Mouse (Mus musculus) midbrain, embryonic 14.5 days (tissue): ENCODE results near the gene Wnt8b. TPM values are rescaled to one million over a fixed set of nuclear protein-coding genes. Genes with fewer than 3 reads are reported as not detected.

Experiments used
- ATAC-seq: fragments of 200-750 bp; cut with Nextera tagmentation; 2 replicates; pipeline ENCODE4 v1.8.0; 2017; ENCODE audit warnings: moderate number of reproducible peaks, moderate library complexity; ENCODE audit not compliant: low FRiP score, low TSS enrichment
- DNase-seq: peaks from one replicate; pipeline ENCODE4 v3.0.0-alpha.2; 2015
- H3K27ac ChIP-seq: fragments of 300-500 bp; sonication (generic); replicated peaks from 2 replicates; pipeline ENCODE4 v1.5.1; 2014; ENCODE audit warnings: mild to moderate bottlenecking, low read depth, low read length, moderate library complexity
- H3K27me3 ChIP-seq: fragments of 300-500 bp; sonication (generic); 2 replicates; pipeline ENCODE4 v1.6.1; 2014; ENCODE audit warnings: low read length, control low read depth, mixed read lengths; ENCODE audit not compliant: control insufficient read depth, insufficient read depth
- H3K36me3 ChIP-seq: fragments of 300-500 bp; sonication (generic); 2 replicates; pipeline ENCODE4 v1.6.1; 2014; ENCODE audit warnings: low read length, control low read depth; ENCODE audit not compliant: control insufficient read depth, insufficient read depth
- H3K4me1 ChIP-seq: fragments of 300-500 bp; sonication (generic); 2 replicates; pipeline ENCODE4 v1.6.1; 2014; ENCODE audit warnings: mild to moderate bottlenecking, antibody characterized with exemption, low read length, control low read depth; ENCODE audit not compliant: control insufficient read depth, insufficient read depth
- H3K4me2 ChIP-seq: fragments of 300-500 bp; sonication (generic); 2 replicates; pipeline ENCODE4 v1.6.1; 2014; ENCODE audit warnings: mild to moderate bottlenecking, low read length, moderate library complexity
- H3K4me3 ChIP-seq: fragments of 300-500 bp; sonication (generic); replicated peaks from 2 replicates; pipeline ENCODE4 v1.5.1; 2014; ENCODE audit warnings: low read depth, low read length
- H3K9ac ChIP-seq: fragments of 300-500 bp; sonication (generic); replicated peaks from 2 replicates; pipeline ENCODE4 v1.6.1; 2014; ENCODE audit warnings: mild to moderate bottlenecking, low read length, moderate library complexity
- H3K9me3 ChIP-seq: fragments of 300-500 bp; sonication (generic); 2 replicates; pipeline ENCODE4 v1.6.1; 2016; ENCODE audit warnings: low read length, control low read depth, mixed read lengths; ENCODE audit not compliant: control insufficient read depth
- WGBS: fragments of 180-500 bp; shearing (Covaris S2); extraction: QIAGEN DNeasy Blood & Tissue Kit; methylation state at CpG from one replicate; pipeline ENCODE4 v1.1.7; 2014; 5-methylcytosine and 5-hydroxymethylcytosine counted together
- polyA plus RNA-seq: library from polyadenylated mRNA; unstranded; fragments of >200 nt; fragmentation: Nextera tagmentation; extraction: Ambion mirVana; gene quantifications from 2 replicates; pipeline ENCODE4 v1.2.1, GENCODE M21; 2014

Wnt8b gene
- polyA plus RNA-seq, 1 experiment from 2014 or later, result 1.2 TPM

DNA sequence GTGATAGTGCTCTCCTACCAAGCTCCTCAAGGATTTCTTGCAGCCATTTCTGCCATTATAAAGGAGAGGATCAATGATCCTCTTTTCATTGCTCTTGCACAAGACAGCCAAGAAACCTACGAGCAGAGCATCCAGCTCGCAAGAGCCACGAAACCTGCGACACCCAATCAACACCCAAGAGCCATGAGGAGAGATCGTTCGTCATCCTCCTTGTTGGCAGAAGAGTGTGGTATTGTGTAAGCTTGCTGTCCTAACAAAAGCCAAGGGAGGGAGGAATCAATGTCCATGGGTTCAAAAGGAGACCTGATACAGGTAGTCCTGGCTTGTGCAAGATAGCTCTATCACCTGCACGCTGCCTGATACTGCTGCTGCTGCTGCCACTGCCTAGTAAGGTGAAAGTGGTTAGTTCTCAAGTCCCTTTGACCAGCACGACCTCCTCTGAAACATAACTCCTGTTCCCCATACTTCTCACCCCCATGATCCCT is 49.5 kb downstream of the Wnt8b start:
- Histone ChIP-seq H3K27me3 (peaks cover 27% of the 10 kb centered on the region), H3K4me1 (peaks cover 6% of the 10 kb centered on the region; the same call in 1 of the 2 replicates), H3K9me3 (0 out of 2 replicates have a peak, but pooled peaks cover 4% of the 10 kb centered on the region), H3K4me2 (no peak overlapping the region), H3K9ac (no peak overlapping the region), H3K27ac (no peak overlapping the region), H3K4me3 (no peak overlapping the region), H3K36me3 (0 out of 2 replicates have a peak, but pooled peaks cover under 1% of the 10 kb centered on the region)
- ATAC-seq, result no peak
- 90% methylated on average over 8 of the region's 8 CpGs for WGBS
- DNase-seq, result no peak

- H3K27ac ChIP-seq, result no peak overlapping the region
- no peak overlapping the region for H3K9ac ChIP-seq
- no peak overlapping the region for H3K4me2 ChIP-seq
- H3K4me3 ChIP-seq, result no peak overlapping the region
- H3K36me3 ChIP-seq, result peaks cover 16% of the 10 kb centered on the region
- peaks cover 6% of the 10 kb centered on the region; the same call in 1 of the 2 replicates for H3K4me1 ChIP-seq
- no peak for DNase-seq
- peaks cover 27% of the 10 kb centered on the region for H3K27me3 ChIP-seq
- 0 out of 2 replicates have a peak, but pooled peaks cover 4% of the 10 kb centered on the region for H3K9me3 ChIP-seq
- WGBS, result 59% methylated on average over 10 of the region's 10 CpGs
- no peak for ATAC-seq
Observed at GRCm38 (mm10) chr19:44544372-44544771, 51.1 kb downstream of the Wnt8b start.

DNA sequence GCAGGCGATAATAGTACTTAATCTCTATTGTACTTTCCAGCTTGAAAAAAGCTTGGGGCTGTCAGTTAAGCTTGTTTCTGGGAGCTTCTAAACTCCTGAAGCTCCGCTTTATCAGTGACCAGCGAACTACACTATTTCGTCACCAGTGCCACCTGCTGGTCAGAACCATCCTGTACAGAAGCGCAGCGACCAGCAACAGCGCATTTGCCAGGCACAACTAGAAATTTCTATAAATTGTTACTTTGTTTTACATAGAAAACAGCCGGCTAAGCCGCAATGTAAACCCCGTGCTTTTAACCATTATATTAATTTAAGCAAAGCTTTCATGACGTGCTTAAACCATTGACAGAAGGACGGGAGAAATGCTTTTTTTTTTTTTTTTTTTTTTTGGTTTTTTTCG is 51.5 kb downstream of the Wnt8b start:
- H3K36me3 ChIP-seq, result peaks cover 20% of the 10 kb centered on the region
- no peak overlapping the region for H3K27ac ChIP-seq
- peak overlapping the region; percentile 40; the same call in 1 of the 2 replicates for H3K4me3 ChIP-seq
- 0 out of 2 replicates have a peak, but pooled peaks cover 4% of the 10 kb centered on the region for H3K9me3 ChIP-seq
- peak; percentile 93 for DNase-seq
- no peak; the same call in 1 of the 2 replicates for ATAC-seq
- WGBS, result 2% methylated on average over 13 of the region's 13 CpGs
- H3K9ac ChIP-seq, result no peak overlapping the region
- peak overlapping the region; percentile 61 for H3K4me2 ChIP-seq
- peaks cover 6% of the 10 kb centered on the region; the same call in 1 of the 2 replicates for H3K4me1 ChIP-seq
- peaks cover 27% of the 10 kb centered on the region for H3K27me3 ChIP-seq

DNA sequence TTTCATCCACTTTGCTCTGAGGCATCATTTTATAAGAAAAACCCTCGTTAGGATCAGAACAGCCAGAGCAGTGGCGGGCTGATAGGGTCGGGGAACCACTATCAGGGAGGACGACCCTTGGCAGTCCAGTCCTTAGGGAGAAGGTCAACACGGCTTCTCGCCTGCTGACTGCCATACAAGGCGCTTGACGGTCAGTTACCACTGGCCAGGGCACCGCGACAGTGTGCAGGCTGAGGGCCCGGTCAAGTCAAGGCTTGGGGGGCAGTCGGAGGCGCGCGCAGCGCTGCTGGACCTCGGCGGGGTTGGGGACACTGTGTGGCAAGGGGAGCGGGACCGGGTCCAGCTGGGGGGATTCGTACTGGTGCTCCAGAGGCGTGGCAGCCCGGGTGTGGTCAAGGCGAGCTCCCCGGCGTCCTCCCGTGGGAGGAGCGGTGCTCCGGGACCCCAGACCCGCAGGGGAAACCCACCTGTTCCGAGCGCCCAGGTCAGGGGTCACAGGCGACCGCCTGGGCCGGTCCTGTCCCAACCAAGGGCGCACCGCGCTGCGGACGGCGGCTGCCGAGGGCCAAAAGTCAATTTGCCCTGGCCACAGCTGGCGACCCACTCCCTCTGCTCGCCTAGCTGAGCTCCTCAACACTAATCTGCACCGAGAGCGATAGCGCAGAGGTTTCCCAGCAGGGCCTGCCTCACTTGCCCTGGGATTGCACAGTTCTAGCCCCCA is 52.2 kb downstream of the Wnt8b start, which contains the start of gene Sec31b:
Gene Sec31b (minus strand): TSS at position 544 of the 721 bp plus-strand sequence.
- peaks cover 6% of the 10 kb centered on the region; the same call in 1 of the 2 replicates for H3K4me1 ChIP-seq
- no peak within 1 kb of the TSS for H3K27ac ChIP-seq
- WGBS, result 1% methylated on average over 47 of the region's 47 CpGs
- H3K27me3 ChIP-seq, result peaks cover 27% of the 10 kb centered on the region
- H3K9ac ChIP-seq, result peak within 1 kb of the TSS; percentile 45
- H3K36me3 ChIP-seq, result peaks cover 27% of the 10 kb centered on the region
- peak within 1 kb of the TSS; percentile 61 for H3K4me2 ChIP-seq
- DNase-seq (peak; percentile 27), ATAC-seq (no peak)
- H3K4me3 ChIP-seq, result peak within 1 kb of the TSS; percentile 40
- H3K9me3 ChIP-seq, result 0 out of 2 replicates have a peak, but pooled peaks cover 4% of the 10 kb centered on the region

DNA sequence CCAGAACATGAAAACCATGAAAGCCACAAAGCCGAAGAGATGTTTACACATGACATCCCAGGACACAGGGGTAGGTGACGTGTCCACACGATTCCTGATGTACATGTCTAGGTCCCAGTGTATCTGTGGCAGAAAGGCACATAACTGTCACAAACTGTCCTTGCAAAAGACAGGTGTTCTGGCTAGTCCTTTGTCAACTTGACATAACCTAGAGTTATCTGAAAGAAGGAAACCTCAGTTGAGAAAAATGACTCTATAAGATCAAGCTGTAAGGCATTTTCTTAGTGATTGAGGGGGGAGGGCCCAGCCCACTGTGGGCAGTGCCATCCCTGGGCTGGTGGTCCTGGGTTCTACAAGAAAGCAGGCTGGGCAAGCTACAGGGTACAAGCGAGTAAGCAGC is 59.5 kb downstream of the Wnt8b start, which contains the start of gene Gm20538:
Gene Gm20538 (minus strand): TSS at position 101 of the 400 bp plus-strand sequence.
- Histone ChIP-seq H3K4me3 (no peak within 1 kb of the TSS), H3K36me3 (peaks cover 59% of the 10 kb centered on the region), H3K4me2 (peak within 1 kb of the TSS; percentile 62; the same call in 1 of the 2 replicates), H3K27ac (no peak within 1 kb of the TSS), H3K9ac (no peak within 1 kb of the TSS), H3K27me3 (no peaks in the 10 kb centered on the region), H3K4me1 (peaks cover 7% of the 10 kb centered on the region; the same call in 1 of the 2 replicates), H3K9me3 (no peaks in the 10 kb centered on the region)
- DNase-seq (no peak), ATAC-seq (no peak)
- WGBS, result 98% methylated on average over 4 of the region's 4 CpGs

- Histone ChIP-seq H3K27ac (no peak overlapping the region), H3K9ac (no peak overlapping the region), H3K27me3 (no peaks in the 10 kb centered on the region), H3K9me3 (no peaks in the 10 kb centered on the region), H3K4me2 (0 out of 2 replicates have a peak overlapping the region, but pooled peaks have one; percentile 62), H3K4me1 (peaks cover 7% of the 10 kb centered on the region; the same call in 1 of the 2 replicates), H3K36me3 (peaks cover 53% of the 10 kb centered on the region), H3K4me3 (no peak overlapping the region)
- DNase-seq (no peak), ATAC-seq (no peak)
- 95% methylated on average over 4 of the region's 4 CpGs for WGBS
Observed at GRCm38 (mm10) chr19:44553286-44553685, 60.0 kb downstream of the Wnt8b start.

- ATAC-seq (no peak), DNase-seq (peak; percentile 28)
- H3K27me3 ChIP-seq, result no peaks in the 10 kb centered on the region
- peak overlapping the region; percentile 62 for H3K4me2 ChIP-seq
- peaks cover 7% of the 10 kb centered on the region; the same call in 1 of the 2 replicates for H3K4me1 ChIP-seq
- H3K9me3 ChIP-seq, result no peaks in the 10 kb centered on the region
- H3K4me3 ChIP-seq, result peak overlapping the region; percentile 73
- WGBS, result 7% methylated on average over 8 of the region's 8 CpGs
- H3K36me3 ChIP-seq, result peaks cover 42% of the 10 kb centered on the region
- H3K27ac ChIP-seq, result no peak overlapping the region
- H3K9ac ChIP-seq, result peak overlapping the region; percentile 92
Observed at GRCm38 (mm10) chr19:44554490-44554860, 61.2 kb downstream of the Wnt8b start.

DNA sequence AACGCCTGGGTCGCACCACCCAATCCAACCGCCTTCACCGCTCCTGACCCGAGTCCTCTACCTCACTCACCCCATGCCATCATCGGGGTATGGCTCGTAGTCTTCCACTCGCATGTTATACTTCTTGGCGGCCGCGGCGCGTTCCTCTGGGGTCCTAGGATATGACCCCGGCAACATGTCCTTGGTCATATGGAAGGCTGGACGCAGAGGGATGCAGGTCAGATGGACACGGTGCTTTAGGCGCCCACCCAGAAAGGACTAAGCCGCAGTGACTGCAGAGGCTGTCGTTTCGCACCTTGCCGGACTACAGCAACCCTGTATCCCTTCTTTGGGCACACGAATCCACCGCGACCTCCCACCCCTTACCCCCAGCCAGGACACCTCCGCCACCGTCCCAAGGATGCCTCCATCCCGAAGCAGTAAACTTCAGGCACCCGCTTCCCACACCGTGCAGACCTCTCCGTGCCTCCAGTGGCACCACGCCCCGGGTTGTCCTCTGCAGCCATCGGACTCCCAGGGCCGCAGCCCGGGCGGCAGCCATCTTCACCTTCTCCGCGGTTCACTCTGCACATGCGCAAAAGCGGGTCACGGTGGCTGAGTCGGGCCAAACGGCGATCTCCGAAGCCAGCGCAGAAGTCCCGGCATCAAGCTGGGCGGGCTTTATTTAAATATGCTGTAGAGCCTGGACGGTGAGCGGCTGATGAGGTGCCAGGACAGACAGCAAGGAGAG is 61.8 kb downstream of the Wnt8b start, which contains the start of gene Ndufb8:
Gene Ndufb8 (minus strand): TSS at position 580 of the 730 bp plus-strand sequence.
- Histone ChIP-seq H3K9ac (peak within 1 kb of the TSS; percentile 92), H3K4me2 (peak within 1 kb of the TSS; percentile 62), H3K27ac (peak within 1 kb of the TSS; percentile 68), H3K4me3 (peak within 1 kb of the TSS; percentile 73), H3K36me3 (peaks cover 36% of the 10 kb centered on the region), H3K9me3 (no peaks in the 10 kb centered on the region), H3K27me3 (no peaks in the 10 kb centered on the region), H3K4me1 (peaks cover 7% of the 10 kb centered on the region; the same call in 1 of the 2 replicates)
- WGBS, result 1% methylated on average over 50 of the region's 50 CpGs
- DNase-seq (peak; percentile 97), ATAC-seq (peak; percentile 82; the same call in 1 of the 2 replicates)
